Mouse (Mus musculus) megakaryocyte progenitor cell, adult 5-6 weeks (primary cell): ENCODE measurements around the gene Fam208a. TPM values are rescaled to one million over a fixed set of nuclear protein-coding genes. Genes with fewer than 3 reads are reported as not detected.

Experiments used
- ATAC-seq: replicated peaks from 2 replicates; pipeline ENCODE4 v1.8.0; 2016; ENCODE audit warnings: mild to moderate bottlenecking, moderate TSS enrichment, inconsistent platforms; ENCODE audit not compliant: poor library complexity
- total RNA-seq, 2 experiments: library from RNA; stranded (forward) in 1 of 2; stranded (reverse) in 1 of 2; fragments of 157-497, 149-512 nt in 1 of 2; fragments of 200-1000 nt in 1 of 2; gene quantifications; 2 replicates each; pipeline versions ENCODE4 v1.2.3 to v1.2.4; 2015 to 2017

The Fam208a gene
- 25.4 and 33.9 TPM in 2 replicates for total RNA-seq (2015)
- 22.8 and 31.9 TPM in 2 replicates for total RNA-seq (2017)

DNA sequence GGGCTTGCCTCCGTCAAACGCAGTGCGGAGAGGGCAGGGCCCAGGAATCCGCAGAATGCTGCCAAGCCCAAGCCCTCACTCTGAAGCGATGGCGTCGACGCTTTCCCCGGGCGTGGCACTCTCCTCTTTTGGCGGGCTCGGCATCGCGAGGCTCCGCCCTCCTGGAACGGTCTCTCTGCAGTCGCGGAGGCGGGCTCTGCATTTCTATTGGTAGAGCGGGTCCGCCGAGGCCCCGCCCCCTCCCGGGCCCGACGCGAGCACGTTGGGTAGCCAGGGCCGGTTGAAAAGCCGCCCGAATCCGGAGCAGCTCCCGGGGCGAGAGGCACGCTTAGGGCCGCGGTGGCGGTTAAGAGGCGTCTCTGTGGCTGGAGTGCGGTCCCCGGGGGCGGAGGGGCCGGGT is at the start of gene Fam208a:
Fam208a (plus strand) TSS at position 262 of the 400 bp plus-strand sequence.
- peak; percentile 95 for ATAC-seq

DNA sequence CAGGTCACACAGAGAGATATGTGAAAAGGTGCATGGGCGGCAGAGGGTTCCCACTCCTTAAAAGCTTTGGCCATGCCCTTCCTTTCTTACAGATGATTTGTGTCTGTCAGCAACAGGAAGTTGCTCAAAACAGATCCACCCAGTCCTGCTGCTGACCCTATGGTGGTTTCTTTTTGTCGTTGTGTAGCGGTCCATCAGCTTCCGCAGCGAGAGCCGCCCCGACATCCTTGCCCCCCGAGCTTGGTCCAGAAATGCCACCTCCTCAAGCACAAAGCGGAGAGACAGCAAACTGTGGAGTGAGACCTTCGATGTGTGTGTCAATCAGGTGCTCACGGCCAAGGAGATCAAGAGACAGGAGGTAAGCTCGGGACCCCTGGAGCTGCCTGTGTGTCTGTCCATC is 49.2 kb upstream of the Fam208a start:
- peak; percentile 70 for ATAC-seq

DNA sequence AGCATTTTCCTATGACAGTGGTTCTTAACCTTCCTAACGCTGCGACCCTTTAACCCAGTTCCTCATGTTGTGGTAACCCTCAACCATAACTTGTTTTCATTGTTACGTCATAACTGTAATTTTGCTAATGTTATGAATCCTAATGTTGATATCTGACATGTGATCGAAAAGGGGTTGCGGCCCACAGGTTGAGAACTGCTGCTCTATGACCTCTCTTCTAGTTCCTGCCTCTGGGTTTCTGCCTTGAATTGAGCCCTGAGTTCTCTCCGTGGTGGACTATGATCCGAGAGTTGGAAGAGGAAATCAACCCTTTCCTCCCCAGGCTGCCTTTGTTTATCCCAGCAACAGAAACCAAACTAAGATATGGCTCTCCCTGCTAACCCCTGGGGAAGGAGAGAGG is 47.2 kb upstream of the Fam208a start:
- ATAC-seq, result peak; percentile 35

DNA sequence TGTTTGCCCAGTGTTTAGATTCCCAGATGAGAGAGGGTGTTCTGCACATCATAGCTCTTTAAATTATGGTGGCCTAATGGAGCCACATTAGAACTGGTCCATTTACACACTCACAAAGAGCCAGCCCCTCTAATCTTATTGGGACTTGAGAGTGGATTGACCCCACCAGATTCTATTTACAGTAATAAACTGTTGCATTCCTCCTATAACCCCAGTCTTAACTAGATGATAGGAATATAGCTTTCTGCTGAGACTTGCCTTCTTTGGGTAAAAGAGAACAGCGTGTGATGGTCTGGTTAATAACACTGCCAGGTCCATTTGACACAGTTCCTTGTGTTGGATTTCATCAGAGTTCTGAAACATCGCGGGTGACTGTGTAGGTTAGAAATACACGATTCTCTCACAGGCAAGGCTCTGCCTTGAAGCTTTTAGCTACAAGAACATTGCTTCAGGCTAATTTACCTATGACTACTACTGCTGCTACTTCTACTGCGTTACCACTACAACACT is 45.3 kb upstream of the Fam208a start:
- no peak for ATAC-seq

DNA sequence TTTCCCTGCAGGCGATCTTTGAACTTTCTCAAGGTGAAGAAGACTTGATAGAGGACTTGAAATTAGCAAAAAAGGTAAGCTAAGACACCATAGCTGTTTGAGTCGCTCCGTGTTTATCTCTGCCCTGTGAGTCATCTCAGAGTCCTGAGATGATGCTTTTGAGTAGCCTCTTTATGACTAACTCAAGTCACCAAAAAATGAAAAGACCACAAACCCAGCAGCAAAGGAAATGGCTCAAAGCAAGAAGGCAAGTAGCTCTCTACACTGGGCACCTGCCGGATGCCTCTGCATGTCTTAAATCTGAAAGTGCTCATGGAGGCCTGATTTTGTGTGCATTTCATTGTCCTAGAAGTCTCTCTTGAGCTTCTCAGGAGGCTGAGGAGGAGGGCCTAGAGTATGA is 44.5 kb upstream of the Fam208a start:
- no peak for ATAC-seq

DNA sequence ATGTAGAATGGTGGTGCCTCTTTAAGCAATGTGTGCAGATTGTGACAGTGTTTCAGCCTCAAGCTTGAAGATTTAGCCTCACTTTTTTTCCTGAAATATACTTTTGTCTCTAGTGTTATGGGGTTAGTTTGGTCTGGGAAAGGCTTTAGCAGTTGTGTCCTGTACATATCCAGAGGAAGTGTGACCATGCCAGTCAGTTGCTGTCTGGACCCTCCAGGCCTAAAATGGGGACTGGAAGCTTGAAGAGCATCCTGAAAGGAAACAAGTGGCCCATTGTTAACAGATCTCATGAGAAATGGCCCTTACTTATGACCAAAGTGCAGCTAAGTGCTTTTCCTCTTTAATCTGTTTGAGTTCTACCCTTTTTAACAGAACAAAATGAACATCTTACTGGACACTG is 40.0 kb upstream of the Fam208a start:
- ATAC-seq, result no peak

DNA sequence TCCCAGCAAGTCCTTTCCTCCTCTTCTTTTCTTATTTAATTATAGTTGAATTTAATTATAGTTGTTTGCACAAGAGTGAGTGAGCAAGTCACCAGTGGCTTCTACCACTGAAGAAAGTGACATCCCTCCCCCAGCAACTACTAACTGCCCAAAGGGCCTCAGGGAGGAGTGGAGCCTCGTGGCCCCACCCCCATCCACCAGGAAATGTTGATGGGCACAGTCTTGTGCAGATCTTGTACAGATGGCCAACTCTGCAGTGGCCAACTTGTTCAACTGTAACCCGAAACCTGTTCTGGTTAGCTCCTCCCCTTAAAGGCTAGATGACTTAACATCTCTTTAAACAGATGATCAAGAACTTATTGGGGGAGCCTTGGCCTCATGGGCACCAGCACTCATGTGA is 38.9 kb upstream of the Fam208a start:
- peak; percentile 42; the same call in 1 of the 2 replicates for ATAC-seq

DNA sequence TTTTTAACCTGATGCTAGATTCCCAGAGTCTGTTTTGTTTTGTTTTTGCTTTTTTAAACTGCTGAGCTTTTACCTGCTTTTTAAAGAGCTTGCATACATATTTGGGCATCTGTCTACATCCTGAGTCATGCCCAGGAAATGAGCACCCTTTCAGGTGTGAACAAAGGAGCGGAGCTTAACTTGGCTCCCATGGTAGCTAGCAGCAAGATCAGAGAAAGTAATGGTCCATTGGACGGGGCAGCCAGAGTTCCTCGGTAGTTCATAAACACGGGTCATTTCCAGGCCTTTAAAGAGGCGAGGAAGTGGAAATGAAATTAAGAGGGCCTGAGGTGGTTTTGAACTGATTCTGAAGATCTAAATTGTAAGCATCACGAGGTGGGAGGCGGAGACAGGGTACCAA is 38.0 kb upstream of the Fam208a start:
- ATAC-seq, result no peak

DNA sequence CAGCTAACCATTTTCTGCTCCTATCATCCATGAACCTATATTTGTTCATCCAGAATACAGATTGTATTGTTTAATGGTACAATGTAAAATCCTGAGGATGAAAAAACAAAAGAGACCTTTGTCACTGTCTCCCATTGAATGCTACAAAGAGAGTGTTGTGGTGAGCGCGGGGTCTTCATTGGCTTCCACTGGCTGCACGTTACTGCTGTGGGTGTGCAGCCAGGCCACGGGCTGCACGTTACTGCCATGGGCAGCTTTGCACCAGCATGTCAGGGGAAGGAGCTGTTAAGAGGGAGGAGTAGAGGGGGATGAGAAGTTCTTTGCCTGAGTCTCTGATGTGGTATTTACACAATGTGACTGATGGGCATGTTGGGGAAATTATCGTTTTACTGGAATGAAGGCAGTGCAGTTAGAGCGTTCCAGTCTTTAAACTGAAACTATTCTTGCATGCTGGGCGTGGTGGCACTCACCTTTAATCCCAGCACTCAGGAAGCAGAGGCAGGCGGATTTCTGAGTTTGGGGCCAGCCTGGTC is 36.8 kb upstream of the Fam208a start:
- ATAC-seq, result no peak

DNA sequence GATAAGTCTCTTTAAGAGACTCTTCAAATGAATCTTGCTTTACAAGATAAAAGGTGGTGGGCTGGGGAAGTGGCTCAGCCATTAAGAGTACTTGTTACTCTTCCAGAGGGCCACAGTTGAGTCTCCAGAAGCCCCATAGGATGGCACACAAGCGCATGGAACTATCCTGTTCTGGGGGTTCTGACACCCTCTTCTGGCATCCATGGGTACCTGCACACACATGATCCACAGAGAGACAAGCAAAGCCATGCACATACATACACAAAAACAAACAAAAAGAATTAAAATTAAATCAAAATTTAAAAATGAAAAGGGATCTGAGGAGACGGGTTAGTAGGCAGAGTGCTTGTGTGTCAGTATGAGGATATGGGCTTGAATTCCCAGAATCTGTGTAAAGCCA is 36.0 kb upstream of the Fam208a start:
- ATAC-seq, result 0 out of 2 replicates have a peak, but pooled peaks have one; percentile 35

DNA sequence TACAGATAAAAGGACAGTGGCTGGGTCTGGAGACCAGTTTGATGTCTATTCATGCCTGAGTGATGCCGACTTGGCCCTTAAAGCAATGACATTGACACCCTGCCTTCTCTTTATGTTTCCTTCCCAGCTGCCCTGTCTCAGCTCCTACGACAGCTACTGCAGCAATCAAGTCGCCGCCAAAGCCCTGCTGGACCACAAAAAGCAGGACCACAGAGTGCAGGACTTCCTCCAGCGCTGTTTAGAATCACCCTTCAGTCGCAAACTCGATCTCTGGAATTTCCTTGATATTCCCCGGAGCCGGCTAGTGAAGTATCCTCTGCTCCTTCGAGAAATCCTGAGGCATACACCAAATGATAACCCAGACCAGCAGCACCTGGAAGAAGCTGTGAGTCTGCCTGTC is 34.8 kb upstream of the Fam208a start:
- ATAC-seq, result no peak

DNA sequence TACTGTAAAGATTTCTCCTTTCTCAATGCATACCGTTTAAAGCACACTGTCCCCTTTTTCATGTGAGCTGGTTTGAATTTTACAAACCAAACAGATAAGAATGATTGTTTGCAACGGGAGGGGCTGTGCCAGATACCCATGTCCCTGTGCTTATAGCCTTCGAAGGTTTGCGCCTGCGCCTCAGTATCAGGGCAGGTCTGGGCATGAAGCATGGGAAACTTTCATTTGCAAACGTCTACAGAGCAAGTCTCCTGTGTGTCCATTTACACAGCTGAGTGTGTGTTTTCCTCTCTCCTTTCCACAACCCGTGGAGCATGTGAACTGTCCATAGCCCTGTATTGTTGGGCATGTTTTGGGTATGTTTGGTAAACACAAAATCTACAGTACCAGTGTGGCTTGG is 32.2 kb upstream of the Fam208a start:
- ATAC-seq, result no peak

DNA sequence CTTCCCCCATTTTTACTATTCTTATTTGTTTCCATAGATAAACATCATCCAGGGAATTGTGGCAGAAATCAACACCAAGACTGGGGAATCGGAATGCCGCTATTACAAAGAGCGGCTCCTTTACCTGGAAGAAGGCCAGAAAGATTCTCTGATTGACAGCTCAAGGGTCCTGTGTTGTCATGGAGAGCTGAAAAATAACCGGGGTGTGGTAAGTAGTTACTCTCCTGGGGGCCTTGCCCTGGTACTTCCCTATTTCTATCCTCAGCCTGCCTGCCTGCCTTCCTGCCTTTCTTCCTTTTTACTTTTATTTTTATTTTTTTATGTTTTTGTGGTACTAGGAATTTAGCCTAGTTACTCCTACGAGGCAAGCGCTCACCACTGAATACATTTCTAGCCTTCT is 31.1 kb upstream of the Fam208a start:
- peak; percentile 90 for ATAC-seq

DNA sequence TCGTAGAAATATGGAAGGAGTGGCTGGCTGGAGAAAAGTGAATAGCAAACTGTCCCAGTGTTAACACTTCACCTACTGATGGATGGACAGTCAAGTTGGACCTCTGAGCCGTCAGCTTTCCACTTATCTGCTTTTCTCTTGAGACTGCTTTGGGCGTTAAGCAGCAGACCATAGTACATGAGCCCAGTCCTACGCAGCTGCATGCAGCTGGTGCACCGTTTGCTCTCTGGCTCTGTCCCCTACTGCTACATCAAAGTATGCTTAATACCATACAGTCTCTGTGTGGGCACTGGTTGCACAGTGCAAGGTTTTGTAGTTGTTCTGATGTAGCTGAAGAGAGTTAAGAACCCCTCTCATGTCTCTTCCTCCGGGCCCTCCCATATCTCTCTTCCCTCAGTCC is 28.1 kb upstream of the Fam208a start:
- ATAC-seq, result no peak

DNA sequence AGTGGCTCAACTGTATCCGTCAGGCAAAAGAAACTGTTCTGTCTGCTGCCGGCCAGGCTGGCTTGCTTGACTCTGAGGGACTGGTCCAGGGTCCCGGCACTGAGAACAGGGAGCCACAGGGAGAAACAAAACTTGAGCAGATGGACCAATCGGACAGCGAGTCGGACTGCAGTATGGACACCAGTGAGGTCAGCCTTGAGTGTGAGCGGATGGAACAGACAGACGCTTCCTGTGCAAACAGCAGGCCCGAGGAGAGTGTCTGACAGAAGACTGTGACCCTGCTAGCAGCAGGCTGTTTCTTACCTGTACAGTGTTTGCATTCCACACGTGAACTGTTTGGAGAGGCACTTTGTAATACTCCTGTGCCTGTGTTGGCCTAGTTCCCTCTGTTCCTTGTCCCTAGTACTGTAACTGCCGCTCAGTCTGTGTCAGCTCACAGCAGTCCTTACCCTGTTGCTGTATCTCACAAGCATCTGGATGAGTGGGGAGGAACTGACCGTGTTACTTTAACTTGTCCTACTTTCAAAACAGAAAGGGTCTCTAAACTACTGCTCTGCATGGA is 26.8 kb upstream of the Fam208a start:
- no peak for ATAC-seq

DNA sequence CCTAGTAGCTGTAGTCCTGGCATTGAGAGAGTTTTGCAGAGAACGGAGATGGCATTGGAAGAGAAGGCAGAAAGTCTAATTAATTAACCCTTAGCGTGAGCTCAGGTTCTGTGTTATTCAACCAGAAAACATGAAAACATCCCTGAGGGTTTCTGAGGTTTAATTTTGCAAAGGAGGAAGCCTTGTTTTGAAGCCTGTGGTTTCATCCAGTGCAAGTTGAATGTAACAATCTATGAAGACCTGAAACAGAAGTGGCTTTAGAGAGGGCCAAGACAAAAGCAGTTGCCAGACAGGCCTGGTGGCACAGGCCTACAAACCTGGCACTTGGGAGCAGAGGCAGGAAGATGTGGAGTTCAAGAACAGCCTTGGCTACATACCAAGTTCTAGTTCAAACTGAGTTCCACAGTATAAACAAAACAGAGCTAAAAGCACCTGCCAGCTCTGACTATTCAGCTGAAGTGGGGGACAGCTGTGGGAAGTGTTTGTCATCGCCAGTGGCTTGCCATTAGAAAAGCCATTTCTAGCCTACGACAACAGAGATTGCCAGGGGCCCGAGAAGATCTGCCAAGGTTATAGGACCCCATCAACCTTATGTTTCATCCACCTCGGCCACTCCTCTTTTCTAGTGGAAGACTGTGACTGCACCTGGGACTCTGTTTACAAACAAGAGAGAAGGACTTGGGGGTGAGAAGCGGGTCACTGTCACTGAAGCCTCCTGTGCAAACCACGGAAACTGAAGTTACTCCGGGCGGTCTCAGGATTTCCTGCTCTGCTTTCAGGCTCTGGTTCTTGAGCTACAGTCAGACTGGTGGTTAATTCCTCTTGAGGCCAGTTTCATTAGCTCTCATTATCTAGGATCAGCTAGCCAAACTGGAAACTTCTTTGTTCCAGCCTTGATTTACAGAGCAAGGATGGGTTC is 26.0 kb upstream of the Fam208a start:
- ATAC-seq, result peak; percentile 30

DNA sequence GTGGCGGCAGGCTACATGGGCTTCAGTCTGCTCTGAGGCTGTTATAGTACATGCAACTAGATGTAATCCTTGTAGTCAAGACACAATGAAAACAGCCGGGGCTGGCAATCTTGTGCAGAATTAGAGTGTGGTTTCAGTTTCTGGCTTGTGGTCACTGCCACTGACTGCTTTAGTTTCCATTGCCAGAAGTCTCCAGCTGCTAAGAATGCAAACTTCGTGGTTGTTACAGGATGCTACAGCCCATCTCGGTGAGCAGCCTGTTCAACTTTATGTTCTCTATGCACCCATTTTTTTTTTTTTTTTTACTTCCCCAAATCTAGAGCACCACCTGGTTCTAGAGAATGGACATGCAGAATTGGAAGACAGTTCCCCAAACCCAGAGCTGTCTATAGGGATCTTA is 23.2 kb upstream of the Fam208a start:
- peak; percentile 79 for ATAC-seq

DNA sequence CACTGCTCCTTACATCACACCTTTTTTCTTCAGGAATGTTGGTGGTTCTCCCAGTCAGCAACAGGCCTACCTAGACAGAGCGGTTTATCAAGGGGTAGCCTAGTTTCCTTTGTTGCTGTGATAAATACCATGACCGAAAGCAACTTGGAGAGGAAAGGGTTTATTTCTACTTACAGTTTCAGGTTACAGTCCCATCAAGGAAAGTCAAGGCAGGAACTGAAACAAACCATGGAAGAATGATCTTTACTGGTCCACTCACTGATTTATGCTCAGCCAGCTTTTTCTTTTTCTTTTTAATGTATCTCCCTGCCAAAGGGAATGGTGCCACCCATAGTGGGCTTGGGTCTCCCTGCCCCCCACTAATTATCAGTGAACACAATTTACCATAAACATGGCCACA is 22.7 kb upstream of the Fam208a start:
- no peak for ATAC-seq

DNA sequence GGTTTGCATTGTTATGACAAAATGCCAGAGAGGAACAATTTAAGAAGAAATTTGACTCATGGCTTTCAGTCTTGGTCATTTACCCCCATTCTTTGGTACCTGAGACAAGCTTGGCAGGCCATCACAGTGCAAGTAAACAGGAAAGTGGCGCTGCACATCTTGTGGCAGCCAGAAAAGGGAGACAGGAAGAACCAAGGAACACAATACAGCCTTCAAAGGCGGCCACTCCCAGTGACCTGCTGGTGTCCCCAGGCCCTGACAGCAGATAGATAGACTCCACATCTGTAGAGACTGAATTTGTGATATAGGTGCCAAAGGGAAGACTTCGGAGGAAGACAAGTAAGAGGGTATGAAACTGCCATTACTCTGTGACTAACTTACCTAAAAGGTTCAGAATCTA is 20.4 kb upstream of the Fam208a start:
- ATAC-seq, result no peak

DNA sequence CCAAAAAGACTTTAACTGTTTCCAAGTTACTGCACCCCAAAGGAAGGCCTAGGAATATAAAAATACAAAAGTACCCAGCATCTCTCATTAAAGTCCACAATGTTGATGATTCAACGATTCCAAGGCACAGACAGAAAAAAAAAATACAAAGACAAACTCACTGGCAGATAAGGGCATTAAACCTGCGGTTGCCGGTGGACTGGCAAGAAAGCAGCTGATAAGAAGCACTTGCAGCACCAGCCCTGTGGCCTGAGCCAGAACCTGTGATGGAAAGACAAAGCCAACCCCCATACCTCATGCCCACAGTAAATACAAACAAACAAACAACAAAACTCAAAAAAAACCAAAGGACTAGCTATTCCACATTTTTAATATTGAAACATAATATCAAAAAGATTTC is 19.0 kb upstream of the Fam208a start:
- peak; percentile 51 for ATAC-seq

DNA sequence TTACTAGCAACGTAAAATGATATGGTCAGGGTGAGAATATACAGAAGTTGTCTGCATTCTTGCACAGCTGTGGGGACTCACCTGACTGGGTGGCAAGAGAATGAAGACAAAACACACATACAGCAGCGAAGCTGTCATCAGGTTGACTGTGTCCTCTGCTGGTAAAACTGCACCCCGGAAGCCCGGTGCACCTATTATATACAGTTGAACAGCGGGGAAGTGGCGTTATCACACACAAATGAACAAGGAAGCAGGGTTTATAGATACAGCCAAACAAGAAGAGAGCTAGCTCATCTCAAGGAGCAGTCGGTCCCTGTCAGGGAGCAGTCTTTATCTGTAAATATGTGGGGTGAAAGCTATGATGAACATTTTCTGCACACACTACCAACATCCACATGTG is 17.1 kb upstream of the Fam208a start:
- no peak for ATAC-seq

DNA sequence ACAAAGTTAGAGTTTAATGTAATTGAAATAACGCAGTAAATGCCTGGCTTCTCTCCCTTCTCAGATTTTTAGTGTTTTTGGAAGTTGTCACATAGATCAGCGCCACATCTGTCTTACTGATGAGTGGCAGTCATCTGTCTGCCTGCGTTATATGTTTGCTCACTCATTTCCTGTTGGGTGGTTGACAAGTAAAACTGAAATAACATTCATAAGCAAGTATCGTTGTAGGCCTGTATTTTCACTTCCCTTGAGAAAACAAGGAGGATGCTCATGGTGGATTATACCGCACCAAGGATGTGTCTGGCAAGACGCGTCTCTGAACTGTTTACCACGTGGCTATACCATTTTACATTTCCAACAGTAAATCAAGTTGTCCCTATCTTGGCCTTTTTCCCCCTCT is 15.9 kb upstream of the Fam208a start:
- peak; percentile 43 for ATAC-seq
